Mouse (Mus musculus) gastrocnemius, adult 18-20 months (tissue): ENCODE results near the gene Kank2. TPM values are rescaled to one million over a fixed set of nuclear protein-coding genes. Genes with fewer than 3 reads are reported as not detected.
"Not testable (repeated sequence)": the region's sequence is repeated elsewhere in the genome, so short reads cannot be mapped to it uniquely, and the experiment has no call there.

Experiments used
- DNase-seq: peaks from one replicate; pipeline ENCODE4 v3.0.0; 2021; ENCODE audit warnings: low spot score
- total RNA-seq, 2 experiments: library from RNA; stranded (reverse); gene quantifications; 2 replicates each; pipeline ENCODE4 v1.2.3; 2021

Kank2 gene
- total RNA-seq, 2 experiments from 2014 or later: 12.6 to 14.3 TPM

DNA sequence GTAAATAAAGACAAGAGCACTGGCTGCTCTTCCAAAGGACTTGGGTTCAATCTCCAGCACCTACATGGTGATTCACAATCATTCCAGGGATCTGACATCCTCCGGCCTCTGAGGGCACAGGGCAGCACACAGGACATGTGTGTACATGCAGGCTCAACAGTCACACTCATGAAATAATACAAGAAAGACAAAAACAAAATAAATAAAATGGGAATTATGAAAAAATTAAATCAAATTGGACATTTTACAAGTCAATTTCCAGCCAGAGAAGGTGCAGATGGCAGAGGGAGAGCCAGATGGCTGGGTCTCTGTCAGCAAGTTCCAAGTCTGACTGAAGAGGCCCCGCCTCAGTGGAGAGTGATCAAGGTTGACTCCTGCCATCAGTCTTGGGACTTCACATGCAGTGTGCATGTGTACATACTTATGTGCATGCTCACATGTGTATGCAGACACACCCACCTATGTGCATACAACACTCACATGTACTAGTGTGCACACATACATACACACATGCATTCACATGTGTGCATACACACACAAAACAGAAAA is 20.7 kb upstream of the Kank2 start:
- no peak for DNase-seq

DNA sequence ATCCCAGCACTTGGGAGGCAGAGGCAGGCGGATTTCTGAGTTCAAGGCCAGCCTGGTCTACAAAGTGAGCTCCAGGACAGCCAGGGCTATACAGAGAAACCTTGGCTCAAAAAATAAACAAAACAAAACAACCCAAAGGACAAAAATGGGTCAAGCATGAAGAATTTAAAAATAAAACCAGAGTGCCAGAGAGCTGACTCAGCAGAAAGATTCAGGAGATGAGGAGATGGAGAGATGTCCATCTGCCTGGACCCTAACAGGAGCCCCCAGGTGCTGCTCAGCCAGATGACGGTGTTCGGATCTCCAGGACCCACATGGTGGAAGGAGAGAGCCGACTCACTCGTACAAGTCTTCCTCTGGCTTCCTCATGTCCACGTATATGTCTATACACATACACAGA is 20.0 kb upstream of the Kank2 start:
- no peak for DNase-seq

DNA sequence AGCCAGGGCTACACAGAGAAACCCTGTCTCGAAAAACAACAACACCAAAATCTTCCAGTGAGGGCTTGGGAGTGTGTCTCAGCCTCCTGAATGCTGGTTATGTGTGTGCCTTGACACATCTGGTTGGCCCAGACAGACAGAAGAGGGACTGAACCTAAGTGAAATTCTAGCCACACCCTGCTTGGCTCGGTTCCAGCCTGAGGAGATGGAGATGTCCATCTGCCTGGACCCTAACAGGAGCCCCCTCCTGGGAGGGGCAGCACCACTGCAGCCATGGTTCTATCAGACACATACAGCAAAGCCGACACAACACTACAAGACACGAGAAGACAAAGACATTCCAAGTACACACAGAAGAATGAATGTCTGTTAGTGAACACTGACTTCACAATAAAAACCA is 19.6 kb upstream of the Kank2 start:
- no peak for DNase-seq

- DNase-seq: no peak
Measured at GRCm38 (mm10) chr9:21816716-21817305, 18.3 kb upstream of the Kank2 start.

DNA sequence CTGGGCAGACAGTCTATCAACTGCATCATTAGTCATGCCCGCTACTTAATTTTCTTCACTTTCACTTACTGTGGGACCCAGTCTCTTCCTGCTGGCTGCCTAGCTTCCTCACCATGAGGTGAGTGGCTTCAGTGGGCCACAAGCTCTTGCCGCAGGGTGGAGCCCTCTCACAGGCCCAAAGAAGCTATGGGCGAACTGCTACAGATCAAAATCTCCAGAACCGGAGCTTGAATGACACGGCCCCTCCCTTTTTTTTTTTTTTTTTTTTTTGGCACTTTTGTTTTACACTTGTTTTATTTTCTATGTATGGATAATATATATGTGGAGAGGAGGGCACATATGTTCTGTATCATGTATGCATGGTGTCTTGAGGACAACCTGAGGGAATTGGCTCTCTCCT is 12.6 kb upstream of the Kank2 start:
- no peak for DNase-seq

GRCm38 (mm10) chr9:21808561-21808960 is 10.0 kb upstream of the Kank2 start:
- no peak for DNase-seq

DNA sequence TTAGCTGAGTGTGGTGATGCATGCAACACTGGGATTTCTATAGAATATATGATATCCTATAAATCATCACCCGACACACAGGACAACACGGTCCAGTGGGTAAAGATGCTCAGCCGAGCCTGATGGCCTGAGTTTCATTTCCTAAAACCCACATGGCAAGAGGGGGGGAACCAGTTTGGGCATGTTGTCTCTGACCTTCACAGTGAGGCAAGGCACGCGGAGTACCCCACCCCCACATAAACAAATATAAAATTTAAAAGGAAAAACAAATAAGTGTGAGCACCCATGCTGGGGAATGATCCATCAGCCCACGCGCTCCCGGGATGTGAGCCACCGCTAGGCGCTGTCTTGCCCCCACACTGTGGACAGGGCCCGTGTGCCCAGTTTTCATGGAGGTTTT is 8.4 kb upstream of the Kank2 start:
- DNase-seq: no peak

DNA sequence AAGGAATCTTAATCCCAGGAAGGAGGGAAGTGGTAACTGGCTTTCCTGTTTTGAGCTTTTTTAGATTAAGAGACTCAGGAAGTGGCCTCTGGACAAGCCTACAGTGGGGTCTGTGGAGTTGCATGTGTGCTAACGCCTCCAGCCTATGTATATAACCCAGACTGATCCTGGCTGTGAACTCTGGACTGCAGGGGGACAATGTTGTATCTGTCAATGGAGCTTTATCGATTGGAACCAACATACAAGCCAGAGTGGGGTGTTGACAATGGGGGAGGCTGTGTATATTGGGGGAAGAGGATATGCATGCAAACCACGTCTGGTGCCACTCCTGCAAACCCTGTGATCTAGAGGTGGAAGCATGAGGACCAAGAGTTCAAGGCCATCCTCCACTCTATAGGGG is 7.8 kb upstream of the Kank2 start:
- no peak for DNase-seq

GRCm38 (mm10) chr9:21803986-21804644 is 5.6 kb upstream of the Kank2 start:
- DNase-seq: peak; percentile 90

DNA sequence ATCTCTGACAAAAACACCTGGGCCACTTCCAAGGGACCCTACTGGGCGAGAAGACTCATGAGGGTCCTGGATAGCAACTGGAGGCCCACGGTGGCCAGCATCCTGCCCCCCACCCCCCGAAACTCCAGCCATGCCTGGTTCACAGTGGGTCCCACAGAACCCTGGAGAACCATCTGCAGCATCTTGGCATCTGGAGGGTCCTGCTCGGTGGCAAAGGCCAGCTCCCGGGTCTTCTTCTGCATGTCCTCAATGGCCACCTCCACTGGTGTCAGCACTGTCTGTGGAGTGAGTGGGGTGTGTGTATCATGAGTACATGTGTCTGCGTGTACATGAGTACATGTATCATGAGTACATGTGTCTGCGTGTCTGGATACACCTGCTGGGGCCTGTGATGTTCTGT is 3.0 kb upstream of the Kank2 start:
- DNase-seq: no peak

GRCm38 (mm10) chr9:21801121-21801520 is 2.6 kb upstream of the Kank2 start:
- DNase-seq: no peak

- DNase-seq: no peak
Measured at GRCm38 (mm10) chr9:21799010-21799350, 436 bp upstream of the Kank2 start.

DNA sequence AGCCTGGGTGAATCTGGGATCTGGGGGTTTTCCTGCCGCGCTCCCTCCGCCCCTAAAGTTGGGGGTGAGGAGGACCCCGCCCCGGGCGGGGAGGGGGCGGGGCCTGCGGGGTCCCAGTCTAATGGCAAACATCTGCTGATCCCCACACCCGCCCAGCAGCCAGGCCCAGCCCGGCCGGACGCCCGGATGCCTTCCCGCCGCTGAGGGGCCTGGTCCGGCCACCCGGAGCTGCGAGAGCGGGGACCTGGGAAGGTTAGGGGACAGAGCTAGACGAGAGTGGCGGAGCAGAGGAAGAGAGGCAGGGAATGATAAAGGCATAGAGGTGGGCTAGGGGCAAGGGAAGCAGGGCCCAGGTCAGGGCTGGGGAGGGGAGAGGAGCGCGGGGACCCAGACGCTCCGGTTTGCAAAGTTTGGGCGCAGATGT is 611 bp downstream of the Kank2 start:
- DNase-seq: peak; percentile 66

DNA sequence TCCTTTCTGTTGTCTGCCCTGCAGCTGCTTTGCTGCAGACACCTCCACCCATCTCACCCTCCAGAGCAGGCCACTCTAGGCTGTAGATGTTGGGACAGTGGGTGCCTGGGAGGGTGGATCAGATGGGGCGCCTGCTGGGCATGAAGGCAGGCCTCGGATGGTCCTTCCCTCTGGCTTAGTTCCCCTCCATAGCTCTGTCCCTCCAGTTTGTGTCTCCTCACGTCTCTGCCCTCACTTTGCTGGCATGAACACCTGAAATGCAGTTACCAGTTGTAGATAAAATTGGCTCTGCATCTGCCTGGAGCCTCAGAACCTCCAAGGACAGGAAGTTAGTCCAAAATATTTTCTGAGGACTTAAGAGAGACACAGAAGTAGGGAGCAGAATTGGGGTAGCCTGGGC is 1.6 kb downstream of the Kank2 start:
- no peak for DNase-seq

DNA sequence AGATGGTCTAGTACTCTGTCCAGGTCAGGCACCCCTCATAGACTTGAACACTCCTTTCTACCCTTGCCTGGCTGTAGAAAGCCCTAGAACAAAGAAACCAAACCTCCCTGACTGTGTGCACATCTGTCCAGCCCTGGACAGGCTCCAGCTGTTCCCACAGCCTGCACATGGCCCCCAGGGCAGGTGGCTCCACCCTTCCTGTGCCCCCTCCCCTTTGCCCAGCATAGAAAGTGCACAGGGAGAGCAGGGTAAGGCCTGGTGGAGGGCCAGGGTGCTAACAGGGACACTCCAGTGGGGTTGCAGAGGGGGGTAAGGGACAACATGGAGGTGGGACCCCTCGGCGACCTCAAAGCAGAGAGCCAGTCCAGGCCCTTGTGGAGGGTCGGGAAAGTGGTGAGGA is 2.3 kb downstream of the Kank2 start:
- DNase-seq: no peak

GRCm38 (mm10) chr9:21795579-21795978 is 3.0 kb downstream of the Kank2 start:
- no peak for DNase-seq

DNA sequence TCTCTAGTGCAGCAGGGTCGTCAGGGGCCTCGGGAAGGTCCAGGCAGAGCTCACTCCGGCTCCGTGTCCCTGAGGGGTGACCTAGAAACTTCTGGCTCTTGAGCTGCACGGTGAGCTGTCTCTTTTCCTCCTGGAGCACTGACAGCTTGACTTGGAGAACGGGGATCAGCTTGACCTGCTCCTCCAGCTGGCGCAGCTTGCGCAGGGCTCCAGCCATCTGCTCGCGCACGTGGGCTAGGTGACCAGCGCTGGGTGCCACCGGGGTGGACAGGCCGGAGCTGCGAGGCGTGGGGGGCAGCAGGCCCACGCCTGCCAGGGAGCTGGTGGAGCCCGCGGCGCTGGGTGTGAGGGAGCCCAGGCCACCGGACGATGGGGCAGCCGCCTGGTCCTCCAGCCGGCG is 3.6 kb downstream of the Kank2 start:
- DNase-seq: no peak

GRCm38 (mm10) chr9:21794344-21794834 is 4.2 kb downstream of the Kank2 start:
- DNase-seq: no peak

DNA sequence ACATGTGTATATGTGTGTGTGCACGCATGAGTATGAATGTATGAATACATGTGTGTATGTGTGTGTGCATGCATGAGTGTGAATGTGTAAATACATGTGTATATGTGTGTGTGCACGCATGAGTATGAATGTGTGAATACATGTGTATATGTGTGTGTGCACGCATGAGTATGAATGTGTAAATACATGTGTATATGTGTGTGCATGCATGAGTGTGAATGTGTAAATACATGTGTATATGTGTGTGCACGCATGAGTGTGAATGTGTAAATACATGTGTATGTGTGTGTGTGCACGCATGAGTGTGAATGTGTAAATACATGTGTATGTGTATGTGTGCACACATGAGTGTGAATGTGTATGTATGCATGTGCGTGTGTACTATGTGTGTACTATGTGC is 5.0 kb downstream of the Kank2 start:
- DNase-seq: not testable (repeated sequence)

DNA sequence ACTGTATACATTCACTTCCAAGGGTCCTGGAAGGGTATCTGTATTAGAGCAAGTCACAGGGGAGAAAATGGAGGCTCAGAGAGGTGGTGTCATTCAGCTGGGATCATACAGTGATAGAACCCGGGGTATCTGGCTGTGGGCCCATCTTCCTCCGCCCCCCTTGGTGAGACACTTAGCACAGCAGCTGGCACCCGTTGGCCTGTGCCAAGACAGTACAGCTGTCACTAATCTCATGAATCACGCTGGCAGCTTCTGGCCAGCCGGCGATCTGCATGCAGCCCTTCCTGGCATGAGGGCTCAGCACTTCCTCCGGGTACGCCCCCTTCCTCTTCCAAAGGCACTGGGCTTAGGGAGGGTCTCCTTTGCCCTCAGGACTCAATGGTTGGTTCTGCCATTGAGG is 5.9 kb downstream of the Kank2 start:
- DNase-seq: peak; percentile 69

GRCm38 (mm10) chr9:21791861-21792260 is 6.7 kb downstream of the Kank2 start:
- DNase-seq: peak; percentile 40

DNA sequence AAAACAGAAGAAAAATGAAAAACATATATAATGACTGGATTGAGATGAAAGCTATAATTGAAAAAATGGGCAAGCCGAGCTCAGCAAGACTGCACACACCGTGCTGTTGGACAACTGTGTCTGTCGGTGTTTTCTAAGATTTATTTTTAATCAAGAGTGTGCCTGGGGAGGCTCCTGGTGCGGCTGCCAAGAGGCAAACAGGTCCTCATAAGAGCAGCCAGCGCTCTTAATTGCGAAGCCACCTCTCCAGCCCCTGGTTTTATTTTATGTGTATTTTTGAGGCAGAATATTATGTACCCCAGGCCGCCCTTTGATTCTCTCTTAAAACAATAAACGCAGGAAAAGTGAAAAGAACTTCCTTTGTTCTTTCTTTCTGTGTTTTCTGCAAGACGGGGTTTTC is 10.3 kb downstream of the Kank2 start:
- DNase-seq: no peak

GRCm38 (mm10) chr9:21787654-21788053 is 10.9 kb downstream of the Kank2 start:
- DNase-seq: no peak
